ENCODE assay signal across 17 mouse cellular contexts in genomic region chr7:3844951-3845350, GRCm38 (mm10). TPM values are rescaled to one million over a fixed set of nuclear protein-coding genes. Genes with fewer than 3 reads are reported as not detected.
"Had no signal": no experiment of that assay in that cellular context is flagged by ENCODE, and none has a peak within 500 bp of the region (broad histone marks: within the 10 kb centered on the region; RNA-seq: fewer than 3 reads in every experiment).

Gene Pira2 (minus strand): TSS chr7:3845051.

RNA-seq across cellular contexts. Expression of gene Pira2, which starts in this region (rescaled TPM):
- total RNA-seq: hematopoietic stem cell, adult 5-6 weeks; hindbrain, postnatal 0 days; layer of hippocampus, adult 18-20 months; layer of hippocampus, adult 2 months; layer of hippocampus, postnatal 14 days; layer of hippocampus, postnatal 25 days; layer of hippocampus, postnatal 36 days had no signal
- polyA plus RNA-seq: heart, embryonic 10.5 days; heart, embryonic 11.5 days; heart, embryonic 12.5 days; heart, embryonic 13.5 days; hindbrain, embryonic 10.5 days; hindbrain, embryonic 11.5 days; hindbrain, embryonic 12.5 days; hindbrain, embryonic 13.5 days; hindbrain, embryonic 14.5 days; hindbrain, embryonic 16.5 days; hindbrain, postnatal 0 days had no signal
